Mouse (Mus musculus): ENCODE results near the gene Sh3rf1. TPM values are rescaled to one million over a fixed set of nuclear protein-coding genes. Genes with fewer than 3 reads are reported as not detected.

Sh3rf1 gene
- polyA plus RNA-seq, 1 experiment from 2014 or later, result 34.7 TPM

- Histone ChIP-seq H3K4me1 (ENCODE audit: control insufficient read depth, insufficient read depth, low read length) (no peaks in the 10 kb centered on the region), H3K27me3 (ENCODE audit: control insufficient read depth, insufficient read depth, low read depth, low read length) (no peaks in the 10 kb centered on the region), H3K4me2 (ENCODE audit: low read length) (no peak overlapping the region), H3K27ac (ENCODE audit: low read length) (no peak overlapping the region), H3K9me3 (replicated peaks; ENCODE audit: control insufficient read depth, low read length, poor library complexity, severe bottlenecking) (no peaks in the 10 kb centered on the region), H3K4me3 (ENCODE audit: low read depth, low read length) (no peak overlapping the region), H3K36me3 (ENCODE audit: control insufficient read depth, insufficient read depth, low read length) (no peaks in the 10 kb centered on the region), H3K9ac (ENCODE audit: low read depth, low read length) (no peak overlapping the region)
- 89% methylated on average over 7 of the region's 7 CpGs for WGBS
- ATAC-seq, result no peak
Measured at GRCm38 (mm10) chr8:61244157-61244556, 20.5 kb downstream of the Sh3rf1 start.

- peak; percentile 41; the same call in 1 of the 2 replicates for ATAC-seq
- no peak overlapping the region for H3K27ac ChIP-seq (ENCODE audit: low read length)
Measured at GRCm38 (mm10) chr8:61247270-61248025, 23.8 kb downstream of the Sh3rf1 start.

DNA sequence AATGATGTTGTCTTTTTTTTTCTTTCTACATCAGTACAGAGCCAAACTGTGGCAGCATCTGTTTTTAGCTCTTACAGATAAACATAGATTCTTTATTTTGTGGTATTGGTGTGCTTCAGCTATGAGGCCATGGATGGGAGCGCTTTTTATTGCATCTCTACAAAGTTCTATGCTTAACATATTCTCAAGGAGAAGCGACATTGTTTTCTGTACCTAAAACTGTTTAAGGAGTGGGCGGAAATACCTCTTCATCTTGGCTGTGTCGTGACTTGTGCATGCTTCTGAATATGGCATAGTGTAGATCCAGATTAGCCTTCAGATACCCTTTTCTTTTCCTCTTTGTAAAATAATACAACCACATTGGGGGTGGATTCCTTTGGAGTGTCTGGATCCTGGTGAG is 25.8 kb downstream of the Sh3rf1 start:
- Histone ChIP-seq H3K36me3 (ENCODE audit: control insufficient read depth, insufficient read depth, low read length) (0 out of 2 replicates have a peak, but pooled peaks cover 2% of the 10 kb centered on the region), H3K4me2 (ENCODE audit: low read length) (no peak overlapping the region)

More at GRCm38 (mm10) chr8:61247270-61248025, 23.8 kb downstream of the Sh3rf1 start:
- Histone ChIP-seq H3K4me1 (ENCODE audit: control insufficient read depth, insufficient read depth, low read length) (no peaks in the 10 kb centered on the region), H3K9me3 (replicated peaks; ENCODE audit: control insufficient read depth, low read length, poor library complexity, severe bottlenecking) (0 out of 2 replicates have a peak, but pooled peaks cover 2% of the 10 kb centered on the region), H3K36me3 (ENCODE audit: control insufficient read depth, insufficient read depth, low read length) (0 out of 2 replicates have a peak, but pooled peaks cover 2% of the 10 kb centered on the region), H3K4me2 (ENCODE audit: low read length) (no peak overlapping the region), H3K9ac (ENCODE audit: low read depth, low read length) (no peak overlapping the region), H3K4me3 (ENCODE audit: low read depth, low read length) (no peak overlapping the region), H3K27me3 (ENCODE audit: control insufficient read depth, insufficient read depth, low read depth, low read length) (no peaks in the 10 kb centered on the region)
- 49% methylated on average over 13 of the region's 13 CpGs for WGBS

GRCm38 (mm10) chr8:61254196-61254595 is 30.5 kb downstream of the Sh3rf1 start:
- Histone ChIP-seq H3K27me3 (ENCODE audit: control insufficient read depth, insufficient read depth, low read depth, low read length) (no peaks in the 10 kb centered on the region), H3K27ac (ENCODE audit: low read length) (no peak overlapping the region), H3K4me2 (ENCODE audit: low read length) (no peak overlapping the region), H3K9me3 (replicated peaks; ENCODE audit: control insufficient read depth, low read length, poor library complexity, severe bottlenecking) (0 out of 2 replicates have a peak, but pooled peaks cover 2% of the 10 kb centered on the region), H3K36me3 (ENCODE audit: control insufficient read depth, insufficient read depth, low read length) (0 out of 2 replicates have a peak, but pooled peaks cover 2% of the 10 kb centered on the region), H3K4me1 (ENCODE audit: control insufficient read depth, insufficient read depth, low read length) (no peaks in the 10 kb centered on the region; the same call in 1 of the 2 replicates), H3K4me3 (ENCODE audit: low read depth, low read length) (no peak overlapping the region), H3K9ac (ENCODE audit: low read depth, low read length) (no peak overlapping the region)
- 77% methylated on average over 5 of the region's 5 CpGs for WGBS
- no peak for ATAC-seq

More for the DNA sequence above, 25.8 kb downstream of the Sh3rf1 start:
- 97% methylated on average over 4 of the region's 4 CpGs for WGBS
- no peak for ATAC-seq
- Histone ChIP-seq H3K9me3 (replicated peaks; ENCODE audit: control insufficient read depth, low read length, poor library complexity, severe bottlenecking) (0 out of 2 replicates have a peak, but pooled peaks cover 2% of the 10 kb centered on the region), H3K27ac (ENCODE audit: low read length) (no peak overlapping the region), H3K4me3 (ENCODE audit: low read depth, low read length) (no peak overlapping the region), H3K9ac (ENCODE audit: low read depth, low read length) (no peak overlapping the region), H3K27me3 (ENCODE audit: control insufficient read depth, insufficient read depth, low read depth, low read length) (no peaks in the 10 kb centered on the region), H3K4me1 (ENCODE audit: control insufficient read depth, insufficient read depth, low read length) (no peaks in the 10 kb centered on the region; the same call in 1 of the 2 replicates)

DNA sequence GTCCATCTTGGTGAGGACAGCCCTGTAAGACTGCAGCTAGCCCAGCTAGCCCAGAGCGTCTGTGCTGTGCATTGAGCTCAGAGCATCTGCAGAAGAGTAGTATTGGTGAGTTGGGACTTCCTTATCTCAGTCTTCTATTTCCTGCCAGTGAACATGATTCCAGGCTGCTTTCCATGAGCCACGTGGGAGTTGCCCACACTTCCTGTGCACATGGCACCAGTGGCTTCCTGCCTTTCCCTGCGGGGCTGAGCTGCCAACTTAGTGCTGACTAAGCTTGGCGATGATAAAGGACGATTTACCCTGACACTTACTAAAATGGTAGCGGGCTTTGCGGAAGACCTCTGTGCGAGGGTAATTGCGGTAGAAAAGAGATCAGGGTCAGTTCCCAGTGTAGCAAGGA is 35.2 kb downstream of the Sh3rf1 start:
- no peaks in the 10 kb centered on the region; the same call in 1 of the 2 replicates for H3K4me1 ChIP-seq (ENCODE audit: control insufficient read depth, insufficient read depth, low read length)
- H3K9ac ChIP-seq (ENCODE audit: low read depth, low read length), result no peak overlapping the region
- 92% methylated on average over 9 of the region's 9 CpGs for WGBS
- no peak overlapping the region for H3K4me2 ChIP-seq (ENCODE audit: low read length)
- no peaks in the 10 kb centered on the region for H3K27me3 ChIP-seq (ENCODE audit: control insufficient read depth, insufficient read depth, low read depth, low read length)
- no peaks in the 10 kb centered on the region for H3K9me3 ChIP-seq (replicated peaks; ENCODE audit: control insufficient read depth, low read length, poor library complexity, severe bottlenecking)
- ATAC-seq, result no peak
- H3K36me3 ChIP-seq (ENCODE audit: control insufficient read depth, insufficient read depth, low read length), result no peaks in the 10 kb centered on the region
- H3K27ac ChIP-seq (ENCODE audit: low read length), result no peak overlapping the region
- H3K4me3 ChIP-seq (ENCODE audit: low read depth, low read length), result no peak overlapping the region

- H3K4me1 ChIP-seq (ENCODE audit: control insufficient read depth, insufficient read depth, low read length), result no peaks in the 10 kb centered on the region; the same call in 1 of the 2 replicates
Measured at GRCm38 (mm10) chr8:61259526-61259925, 35.9 kb downstream of the Sh3rf1 start.

GRCm38 (mm10) chr8:61260530-61260929 is 36.9 kb downstream of the Sh3rf1 start:
- Histone ChIP-seq H3K4me2 (ENCODE audit: low read length) (no peak overlapping the region), H3K36me3 (ENCODE audit: control insufficient read depth, insufficient read depth, low read length) (no peaks in the 10 kb centered on the region), H3K27ac (ENCODE audit: low read length) (no peak overlapping the region), H3K9ac (ENCODE audit: low read depth, low read length) (no peak overlapping the region), H3K4me3 (ENCODE audit: low read depth, low read length) (no peak overlapping the region), H3K4me1 (ENCODE audit: control insufficient read depth, insufficient read depth, low read length) (peaks cover 2% of the 10 kb centered on the region; the same call in 1 of the 2 replicates), H3K9me3 (replicated peaks; ENCODE audit: control insufficient read depth, low read length, poor library complexity, severe bottlenecking) (no peaks in the 10 kb centered on the region), H3K27me3 (ENCODE audit: control insufficient read depth, insufficient read depth, low read depth, low read length) (no peaks in the 10 kb centered on the region)
- 0 out of 2 replicates have a peak, but pooled peaks have one; percentile 12 for ATAC-seq
- 90% methylated on average over 7 of the region's 7 CpGs for WGBS

More at GRCm38 (mm10) chr8:61259526-61259925, 35.9 kb downstream of the Sh3rf1 start:
- no peak overlapping the region for H3K4me3 ChIP-seq (ENCODE audit: low read depth, low read length)
- H3K27ac ChIP-seq (ENCODE audit: low read length), result no peak overlapping the region
- no peaks in the 10 kb centered on the region for H3K9me3 ChIP-seq (replicated peaks; ENCODE audit: control insufficient read depth, low read length, poor library complexity, severe bottlenecking)
- H3K27me3 ChIP-seq (ENCODE audit: control insufficient read depth, insufficient read depth, low read depth, low read length), result no peaks in the 10 kb centered on the region
- no peak for ATAC-seq
- no peaks in the 10 kb centered on the region for H3K36me3 ChIP-seq (ENCODE audit: control insufficient read depth, insufficient read depth, low read length)
- no peak overlapping the region for H3K9ac ChIP-seq (ENCODE audit: low read depth, low read length)
- H3K4me2 ChIP-seq (ENCODE audit: low read length), result no peak overlapping the region
- WGBS, result 88% methylated on average over 7 of the region's 7 CpGs

DNA sequence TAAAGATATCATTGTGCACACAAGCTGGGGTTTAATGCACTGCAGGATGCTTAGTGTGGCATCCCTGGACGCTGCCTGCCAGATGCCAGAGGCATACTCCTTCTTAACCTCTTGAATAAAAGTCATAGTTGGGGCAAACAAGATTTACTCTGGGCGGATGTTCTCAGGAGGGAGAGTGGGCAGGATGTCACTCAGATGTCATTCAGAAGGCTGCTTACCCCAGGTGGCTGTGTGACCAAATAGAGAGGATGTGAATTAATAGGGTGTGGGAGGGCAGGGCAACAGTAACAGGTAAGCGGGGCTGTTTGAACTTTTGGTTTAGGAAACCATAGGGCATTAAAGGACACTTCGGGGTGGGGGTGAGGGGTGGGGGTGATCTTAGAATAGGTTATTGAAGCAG is 37.7 kb downstream of the Sh3rf1 start:
- Histone ChIP-seq H3K27me3 (ENCODE audit: control insufficient read depth, insufficient read depth, low read depth, low read length) (no peaks in the 10 kb centered on the region), H3K4me2 (ENCODE audit: low read length) (no peak overlapping the region), H3K9ac (ENCODE audit: low read depth, low read length) (no peak overlapping the region), H3K27ac (ENCODE audit: low read length) (no peak overlapping the region), H3K36me3 (ENCODE audit: control insufficient read depth, insufficient read depth, low read length) (no peaks in the 10 kb centered on the region), H3K9me3 (replicated peaks; ENCODE audit: control insufficient read depth, low read length, poor library complexity, severe bottlenecking) (no peaks in the 10 kb centered on the region), H3K4me1 (ENCODE audit: control insufficient read depth, insufficient read depth, low read length) (peaks cover 2% of the 10 kb centered on the region; the same call in 1 of the 2 replicates), H3K4me3 (ENCODE audit: low read depth, low read length) (no peak overlapping the region)
- 61% methylated on average over 4 of the region's 4 CpGs for WGBS
- no peak for ATAC-seq

GRCm38 (mm10) chr8:61263691-61264090 is 40.0 kb downstream of the Sh3rf1 start:
- Histone ChIP-seq H3K9me3 (replicated peaks; ENCODE audit: control insufficient read depth, low read length, poor library complexity, severe bottlenecking) (no peaks in the 10 kb centered on the region), H3K4me2 (ENCODE audit: low read length) (no peak overlapping the region), H3K27ac (ENCODE audit: low read length) (no peak overlapping the region), H3K36me3 (ENCODE audit: control insufficient read depth, insufficient read depth, low read length) (no peaks in the 10 kb centered on the region), H3K4me1 (ENCODE audit: control insufficient read depth, insufficient read depth, low read length) (peaks cover 2% of the 10 kb centered on the region; the same call in 1 of the 2 replicates), H3K9ac (ENCODE audit: low read depth, low read length) (no peak overlapping the region), H3K27me3 (ENCODE audit: control insufficient read depth, insufficient read depth, low read depth, low read length) (no peaks in the 10 kb centered on the region), H3K4me3 (ENCODE audit: low read depth, low read length) (no peak overlapping the region)
- no peak for ATAC-seq
- 92% methylated on average over 4 of the region's 4 CpGs for WGBS

All from midbrain, embryonic 16.5 days (tissue).